Mouse (Mus musculus) midbrain, embryonic 14.5 days (tissue): ENCODE data around the gene Baiap2l1. TPM values are rescaled to one million over a fixed set of nuclear protein-coding genes. Genes with fewer than 3 reads are reported as not detected.

Experiments used
- ATAC-seq: fragments of 200-750 bp; cut with Nextera tagmentation; 2 replicates; pipeline ENCODE4 v1.8.0; 2017; ENCODE audit warnings: moderate number of reproducible peaks, moderate library complexity; ENCODE audit not compliant: low FRiP score, low TSS enrichment
- DNase-seq: peaks from one replicate; pipeline ENCODE4 v3.0.0-alpha.2; 2015
- H3K27ac ChIP-seq: fragments of 300-500 bp; sonication (generic); replicated peaks from 2 replicates; pipeline ENCODE4 v1.5.1; 2014; ENCODE audit warnings: mild to moderate bottlenecking, low read depth, low read length, moderate library complexity
- H3K27me3 ChIP-seq: fragments of 300-500 bp; sonication (generic); 2 replicates; pipeline ENCODE4 v1.6.1; 2014; ENCODE audit warnings: low read length, control low read depth, mixed read lengths; ENCODE audit not compliant: control insufficient read depth, insufficient read depth
- H3K36me3 ChIP-seq: fragments of 300-500 bp; sonication (generic); 2 replicates; pipeline ENCODE4 v1.6.1; 2014; ENCODE audit warnings: low read length, control low read depth; ENCODE audit not compliant: control insufficient read depth, insufficient read depth
- H3K4me1 ChIP-seq: fragments of 300-500 bp; sonication (generic); 2 replicates; pipeline ENCODE4 v1.6.1; 2014; ENCODE audit warnings: mild to moderate bottlenecking, antibody characterized with exemption, low read length, control low read depth; ENCODE audit not compliant: control insufficient read depth, insufficient read depth
- H3K4me2 ChIP-seq: fragments of 300-500 bp; sonication (generic); 2 replicates; pipeline ENCODE4 v1.6.1; 2014; ENCODE audit warnings: mild to moderate bottlenecking, low read length, moderate library complexity
- H3K4me3 ChIP-seq: fragments of 300-500 bp; sonication (generic); replicated peaks from 2 replicates; pipeline ENCODE4 v1.5.1; 2014; ENCODE audit warnings: low read depth, low read length
- H3K9ac ChIP-seq: fragments of 300-500 bp; sonication (generic); replicated peaks from 2 replicates; pipeline ENCODE4 v1.6.1; 2014; ENCODE audit warnings: mild to moderate bottlenecking, low read length, moderate library complexity
- H3K9me3 ChIP-seq: fragments of 300-500 bp; sonication (generic); 2 replicates; pipeline ENCODE4 v1.6.1; 2016; ENCODE audit warnings: low read length, control low read depth, mixed read lengths; ENCODE audit not compliant: control insufficient read depth
- WGBS: fragments of 180-500 bp; shearing (Covaris S2); extraction: QIAGEN DNeasy Blood & Tissue Kit; methylation state at CpG from one replicate; pipeline ENCODE4 v1.1.7; 2014; 5-methylcytosine and 5-hydroxymethylcytosine counted together
- polyA plus RNA-seq: library from polyadenylated mRNA; unstranded; fragments of >200 nt; fragmentation: Nextera tagmentation; extraction: Ambion mirVana; gene quantifications from 2 replicates; pipeline ENCODE4 v1.2.1, GENCODE M21; 2014

The Baiap2l1 gene
- polyA plus RNA-seq = 0.78 and 1.1 TPM in 2 replicates

- Histone ChIP-seq H3K27me3 (peaks cover 35% of the 10 kb centered on the region), H3K27ac (no peak within 1 kb of the TSS), H3K9ac (peak within 1 kb of the TSS; percentile 31), H3K36me3 (no peaks in the 10 kb centered on the region), H3K4me3 (peak within 1 kb of the TSS; percentile 53), H3K4me1 (peaks cover 16% of the 10 kb centered on the region), H3K9me3 (no peaks in the 10 kb centered on the region), H3K4me2 (peak within 1 kb of the TSS; percentile 96)
- peak; percentile 76 for DNase-seq
- WGBS = under 1% methylated on average over 60 of the region's 60 CpGs
- peak; percentile 86 for ATAC-seq
Observed at GRCm38 (mm10) chr5:144357881-144358591, at the start of gene Baiap2l1. Gene Baiap2l1, minus strand, starts transcription at chr5:144358112.

- no peak overlapping the region for H3K4me2 ChIP-seq
- no peaks in the 10 kb centered on the region for H3K4me1 ChIP-seq
- no peak overlapping the region for H3K27ac ChIP-seq
- ATAC-seq (no peak), DNase-seq (no peak)
- no peak overlapping the region for H3K9ac ChIP-seq
- no peak overlapping the region for H3K4me3 ChIP-seq
- no peaks in the 10 kb centered on the region for H3K9me3 ChIP-seq
- H3K36me3 ChIP-seq = no peaks in the 10 kb centered on the region
- H3K27me3 ChIP-seq = no peaks in the 10 kb centered on the region
- 90% methylated on average over 11 of the region's 11 CpGs for WGBS
Observed at GRCm38 (mm10) chr5:144406256-144406655, 48.3 kb upstream of the Baiap2l1 start.

- no peak overlapping the region for H3K4me3 ChIP-seq
- no peak overlapping the region for H3K27ac ChIP-seq
- H3K4me1 ChIP-seq = no peaks in the 10 kb centered on the region
- 52% methylated on average over 5 of the region's 5 CpGs for WGBS
- ATAC-seq (no peak), DNase-seq (no peak)
- H3K27me3 ChIP-seq = no peaks in the 10 kb centered on the region
- no peaks in the 10 kb centered on the region for H3K9me3 ChIP-seq
- no peak overlapping the region for H3K4me2 ChIP-seq
- no peak overlapping the region for H3K9ac ChIP-seq
- H3K36me3 ChIP-seq = no peaks in the 10 kb centered on the region
Observed at GRCm38 (mm10) chr5:144400821-144401220, 42.9 kb upstream of the Baiap2l1 start.

- DNase-seq (peak; percentile 18), ATAC-seq (no peak)
- WGBS = 41% methylated on average over 9 of the region's 9 CpGs
- Histone ChIP-seq H3K4me3 (no peak overlapping the region), H3K4me2 (no peak overlapping the region), H3K9ac (no peak overlapping the region), H3K4me1 (no peaks in the 10 kb centered on the region), H3K36me3 (no peaks in the 10 kb centered on the region), H3K27ac (no peak overlapping the region), H3K27me3 (no peaks in the 10 kb centered on the region), H3K9me3 (no peaks in the 10 kb centered on the region)
Observed at GRCm38 (mm10) chr5:144397566-144397965, 39.7 kb upstream of the Baiap2l1 start.

GRCm38 (mm10) chr5:144394142-144394541 lies 36.2 kb upstream of the Baiap2l1 start:
- DNase-seq (no peak), ATAC-seq (no peak)
- H3K27me3 ChIP-seq = no peaks in the 10 kb centered on the region
- 93% methylated on average over 2 of the region's 2 CpGs for WGBS
- H3K27ac ChIP-seq = no peak overlapping the region
- no peaks in the 10 kb centered on the region for H3K36me3 ChIP-seq
- no peaks in the 10 kb centered on the region for H3K4me1 ChIP-seq
- H3K9me3 ChIP-seq = no peaks in the 10 kb centered on the region
- no peak overlapping the region for H3K4me3 ChIP-seq
- no peak overlapping the region for H3K4me2 ChIP-seq
- H3K9ac ChIP-seq = no peak overlapping the region

- Histone ChIP-seq H3K9ac (no peak overlapping the region), H3K4me2 (no peak overlapping the region), H3K36me3 (no peaks in the 10 kb centered on the region), H3K4me3 (no peak overlapping the region), H3K27me3 (no peaks in the 10 kb centered on the region), H3K4me1 (no peaks in the 10 kb centered on the region), H3K27ac (no peak overlapping the region), H3K9me3 (no peaks in the 10 kb centered on the region)
- ATAC-seq (peak; percentile 37; the same call in 1 of the 2 replicates), DNase-seq (peak; percentile 88)
- 12% methylated on average over 6 of the region's 6 CpGs for WGBS
Observed at GRCm38 (mm10) chr5:144387851-144388250, 29.9 kb upstream of the Baiap2l1 start.

GRCm38 (mm10) chr5:144383936-144384335 lies 26.0 kb upstream of the Baiap2l1 start:
- Histone ChIP-seq H3K9ac (no peak overlapping the region), H3K4me2 (no peak overlapping the region), H3K27me3 (no peaks in the 10 kb centered on the region), H3K36me3 (no peaks in the 10 kb centered on the region), H3K27ac (no peak overlapping the region), H3K9me3 (no peaks in the 10 kb centered on the region), H3K4me3 (no peak overlapping the region), H3K4me1 (no peaks in the 10 kb centered on the region)
- ATAC-seq (no peak), DNase-seq (no peak)
- 68% methylated on average over 3 of the region's 3 CpGs for WGBS

- Histone ChIP-seq H3K27ac (no peak overlapping the region), H3K9me3 (no peaks in the 10 kb centered on the region), H3K36me3 (no peaks in the 10 kb centered on the region), H3K27me3 (no peaks in the 10 kb centered on the region), H3K9ac (no peak overlapping the region), H3K4me2 (no peak overlapping the region), H3K4me1 (no peaks in the 10 kb centered on the region), H3K4me3 (no peak overlapping the region)
- no peak for ATAC-seq
- no peak for DNase-seq
- WGBS = 81% methylated on average over 3 of the region's 3 CpGs
Observed at GRCm38 (mm10) chr5:144381782-144382181, 23.9 kb upstream of the Baiap2l1 start.

GRCm38 (mm10) chr5:144380689-144381088 lies 22.8 kb upstream of the Baiap2l1 start:
- Histone ChIP-seq H3K4me3 (no peak overlapping the region), H3K9ac (no peak overlapping the region), H3K4me2 (no peak overlapping the region), H3K27me3 (no peaks in the 10 kb centered on the region), H3K4me1 (no peaks in the 10 kb centered on the region), H3K9me3 (no peaks in the 10 kb centered on the region), H3K36me3 (no peaks in the 10 kb centered on the region), H3K27ac (no peak overlapping the region)
- 91% methylated on average over 7 of the region's 7 CpGs for WGBS
- no peak for DNase-seq
- ATAC-seq = no peak
